Mouse (Mus musculus): ENCODE measurements around the gene Smap2.

GRCm38 (mm10) chr4:121015268-121015659, 1.8 kb downstream of the Smap2 start:
- TF ChIP-seq CTCF (IDR thresholded peaks at IDR 0.05; ENCODE audit: extremely low read depth, insufficient read length, insufficient replicate concordance, low read depth, low read length) (no peak), POLR2A (IDR thresholded peaks at IDR 0.05; ENCODE audit: low read depth, low read length) (no peak)

All from small intestine, adult 2 months (tissue).